8 mouse cellular contexts compared by ENCODE assay signal in genomic region chr11:119547183-119547921, GRCm38 (mm10). TPM values are rescaled to one million over a fixed set of nuclear protein-coding genes. Genes with fewer than 3 reads are reported as not detected.
DNase-seq lines count a peak whose midpoint lies in the region; ATAC-seq lines count a peak whose summit lies in the region.

TSS of gene Nptx1 (minus strand) at chr11:119547753.

- peak within 1 kb of the TSS; percentile 61 for H3K9ac ChIP-seq in embryonic facial prominence, embryonic 13.5 days
- H3K9ac ChIP-seq in liver, embryonic 11.5 days (ENCODE audit: low read depth, low read length), result peak within 1 kb of the TSS; percentile 5; the same call in 1 of the 2 replicates

- H3K4me2 ChIP-seq in embryonic facial prominence, embryonic 13.5 days, result peak within 1 kb of the TSS; percentile 94
- peak within 1 kb of the TSS; percentile 86 for H3K4me2 ChIP-seq in liver, embryonic 11.5 days

- no peaks in the 10 kb centered on the region for H3K36me3 ChIP-seq in embryonic facial prominence, embryonic 13.5 days
- no peaks in the 10 kb centered on the region for H3K36me3 ChIP-seq in liver, embryonic 11.5 days (ENCODE audit: control insufficient read depth, insufficient read depth, low read length)

- peak within 1 kb of the TSS; percentile 49 for H3K4me3 ChIP-seq in embryonic facial prominence, embryonic 13.5 days
- H3K4me3 ChIP-seq in liver, embryonic 11.5 days (ENCODE audit: low read depth, low read length), result peak within 1 kb of the TSS; percentile 54

- no peak within 1 kb of the TSS for H3K27ac ChIP-seq in embryonic facial prominence, embryonic 13.5 days
- no peak within 1 kb of the TSS for H3K27ac ChIP-seq in liver, embryonic 11.5 days (ENCODE audit: low read depth, low read length)

- under 1% methylated on average over 85 of the region's 90 CpGs for WGBS in embryonic facial prominence, embryonic 13.5 days
- WGBS in liver, embryonic 11.5 days, result under 1% methylated on average over 89 of the region's 90 CpGs

- H3K27me3 ChIP-seq in embryonic facial prominence, embryonic 13.5 days, result peaks cover 98% of the 10 kb centered on the region
- peaks cover 92% of the 10 kb centered on the region for H3K27me3 ChIP-seq in liver, embryonic 11.5 days (replicated peaks; ENCODE audit: control insufficient read depth, insufficient read depth, low read length)

- no peaks in the 10 kb centered on the region for H3K9me3 ChIP-seq in embryonic facial prominence, embryonic 13.5 days
- no peaks in the 10 kb centered on the region for H3K9me3 ChIP-seq in liver, embryonic 11.5 days (ENCODE audit: control insufficient read depth, low read length)

- no peak for ATAC-seq in embryonic facial prominence, embryonic 13.5 days (ENCODE audit: insufficient number of reproducible peaks, insufficient read depth, low FRiP score, low TSS enrichment, low read depth)
- ATAC-seq in liver, embryonic 11.5 days (replicated peaks; ENCODE audit: low FRiP score), result no peak
- no peak for ATAC-seq in megakaryocyte-erythroid progenitor cell, adult 5-6 weeks (replicated peaks; ENCODE audit: low FRiP score, low TSS enrichment, poor library complexity, severe bottlenecking)

- H3K4me1 ChIP-seq in embryonic facial prominence, embryonic 13.5 days, result peaks cover 40% of the 10 kb centered on the region
- peaks cover 20% of the 10 kb centered on the region for H3K4me1 ChIP-seq in liver, embryonic 11.5 days (replicated peaks; ENCODE audit: control insufficient read depth, insufficient read depth, low read length)

- DNase-seq in left cerebral cortex, adult 18-20 months (ENCODE audit: low spot score in 2 of 2), result peak; percentile 82 to 85
- DNase-seq in left cerebral cortex, adult 11 months (ENCODE audit: low spot score), result no peak
- peak; percentile 42 for DNase-seq in adrenal gland, postnatal 14 days
- peak; percentile 15 for DNase-seq in induced T-regulatory cell, adult 2 months (ENCODE audit: low read depth)
- peak; percentile 61 for DNase-seq in liver, embryonic 11.5 days (ENCODE audit: low spot score)
- peak; percentile 76 for DNase-seq in retina, postnatal 1 day

RNA-seq across cellular contexts. Expression of gene Nptx1, which starts in this region (rescaled TPM):
- 100 to 1,000 TPM; 226 to 265 TPM for total RNA-seq in left cerebral cortex, adult 18-20 months (2021)
- total RNA-seq in adrenal gland, postnatal 14 days (2021), result 3.3 and 4.1 TPM in 2 replicates
- polyA plus RNA-seq in embryonic facial prominence, embryonic 13.5 days (2015; fragmentation: Nextera tagmentation; extraction: Ambion mirVana), result 0.60 and 0.66 TPM in 2 replicates
- 0.23 and 0.34 TPM in 2 replicates for polyA plus RNA-seq in liver, embryonic 11.5 days (2014; fragmentation: Nextera tagmentation; extraction: Ambion mirVana)
- total RNA-seq in megakaryocyte-erythroid progenitor cell, adult 5-6 weeks (2014; fragmentation: Nextera tagmentation), result not detected in 2 replicates
- not detected in 2 replicates for total RNA-seq in megakaryocyte-erythroid progenitor cell, adult 5-6 weeks (2017)

Comparison
In these comparisons a context has a peak if more than half of its experiments do, and no peak if none do; other contexts are left out.
1. RNA of gene Nptx1 (total RNA-seq): 226 to 265 TPM in left cerebral cortex, adult 18-20 months; 3.3 to 4.1 TPM in adrenal gland, postnatal 14 days and not detected in megakaryocyte-erythroid progenitor cell, adult 5-6 weeks; every median in the first group is over 10 times any median in the second.
2. Peak in DNase-seq, H3K4me3 ChIP-seq, H3K9ac ChIP-seq and H3K4me2 ChIP-seq in liver, embryonic 11.5 days; RNA of the gene not detected or under 1 TPM.